Mouse (Mus musculus) liver, postnatal 0 days (tissue): ENCODE measurements around the gene Snupn.

Experiments used
- CTCF ChIP-seq: sonication (generic); IDR thresholded peaks from 2 replicates; pipeline ENCODE4 v1.5.1; 2016; ENCODE audit warnings: antibody characterized with exemption, low read depth
- EP300 ChIP-seq: IDR thresholded peaks from 2 replicates; pipeline ENCODE4 v1.6.1; 2016; ENCODE audit warnings: antibody characterized with exemption, low read depth, mild to moderate bottlenecking

DNA sequence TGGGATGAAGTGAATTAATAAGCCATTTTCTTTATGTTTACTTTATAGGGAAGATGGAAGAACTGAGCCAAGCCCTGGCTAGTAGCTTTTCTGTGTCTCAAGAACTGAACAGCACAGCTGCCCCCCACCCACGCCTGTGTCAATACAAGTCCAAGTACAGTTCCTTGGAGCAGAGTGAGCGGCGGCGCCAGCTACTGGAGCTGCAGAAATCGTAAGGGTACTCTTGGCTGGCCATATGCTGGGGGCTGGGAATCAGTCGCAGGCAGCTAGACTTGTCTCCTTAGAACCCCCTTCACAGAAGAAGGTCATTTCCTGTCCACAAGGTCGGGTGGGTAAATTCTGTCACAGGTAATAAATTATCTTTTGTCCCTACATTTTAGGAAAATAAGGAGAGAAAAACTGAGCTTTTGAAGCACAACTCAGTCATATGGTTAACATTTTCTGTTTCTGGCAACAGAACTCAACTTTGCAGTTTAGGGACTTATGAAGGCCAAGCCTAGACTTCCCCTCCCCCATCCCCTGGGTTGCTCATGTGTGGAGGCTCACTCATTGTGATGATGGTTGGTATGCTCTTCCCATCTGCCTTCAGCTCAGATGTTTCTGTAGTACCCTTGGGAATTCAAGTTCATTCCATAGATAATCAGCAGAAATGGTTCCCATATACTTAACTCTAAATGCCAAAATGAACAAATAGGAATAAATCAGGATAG lies 6.4 kb downstream of the Snupn start:
- TF ChIP-seq EP300 (no peak), CTCF (no peak)
